Mouse (Mus musculus): Measurements from ENCODE around the gene Lgals1. TPM values are rescaled to one million over a fixed set of nuclear protein-coding genes. Genes with fewer than 3 reads are reported as not detected.
A peak's percentile ranks its signal among the peaks of the same experiment; 100 is the strongest.

Lgals1 gene
- total RNA-seq, 1 experiment from 2014 or later, result 561 TPM

DNA sequence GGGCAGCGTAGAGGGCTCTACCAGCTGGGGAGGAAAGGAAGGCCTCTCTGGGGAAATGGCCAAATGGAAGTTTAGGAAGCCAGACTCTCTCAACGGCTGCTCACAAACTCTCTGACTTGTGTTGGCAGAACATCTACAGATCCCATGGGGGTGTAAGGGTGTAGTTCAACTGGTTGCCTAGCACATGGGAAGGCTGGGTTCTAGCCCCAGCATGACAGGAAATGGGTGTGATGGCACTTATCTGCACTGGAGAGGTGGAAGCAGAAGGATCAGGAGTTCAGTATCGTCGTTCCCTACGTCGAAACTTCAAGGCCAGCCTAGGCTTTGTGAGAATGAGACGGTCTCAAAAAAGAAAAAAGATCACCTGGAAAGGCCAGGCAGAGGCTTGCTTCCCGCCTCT, 17.5 kb upstream of the Lgals1 start:
- no peak for DNase-seq

DNA sequence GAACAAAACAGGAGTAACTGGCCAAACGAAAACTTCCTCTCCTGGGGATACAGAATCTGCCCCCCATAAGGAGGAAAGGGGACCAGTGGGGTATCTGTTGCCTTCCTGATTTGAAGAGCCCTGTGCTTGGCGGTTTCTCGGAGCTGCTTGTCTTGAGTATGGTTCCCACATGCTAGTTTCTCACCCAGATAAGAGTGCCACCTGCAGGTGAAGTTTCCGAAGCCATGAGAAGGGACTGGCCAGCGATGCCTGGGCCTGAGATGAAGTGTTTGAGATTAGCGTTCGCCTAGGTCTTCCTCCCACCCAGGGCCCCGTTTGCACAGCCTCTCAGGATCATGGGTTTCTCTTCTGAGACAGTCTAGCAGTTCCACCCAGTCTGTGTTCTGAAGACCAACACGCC, 14.5 kb upstream of the Lgals1 start:
- peak; percentile 61 for DNase-seq

DNA sequence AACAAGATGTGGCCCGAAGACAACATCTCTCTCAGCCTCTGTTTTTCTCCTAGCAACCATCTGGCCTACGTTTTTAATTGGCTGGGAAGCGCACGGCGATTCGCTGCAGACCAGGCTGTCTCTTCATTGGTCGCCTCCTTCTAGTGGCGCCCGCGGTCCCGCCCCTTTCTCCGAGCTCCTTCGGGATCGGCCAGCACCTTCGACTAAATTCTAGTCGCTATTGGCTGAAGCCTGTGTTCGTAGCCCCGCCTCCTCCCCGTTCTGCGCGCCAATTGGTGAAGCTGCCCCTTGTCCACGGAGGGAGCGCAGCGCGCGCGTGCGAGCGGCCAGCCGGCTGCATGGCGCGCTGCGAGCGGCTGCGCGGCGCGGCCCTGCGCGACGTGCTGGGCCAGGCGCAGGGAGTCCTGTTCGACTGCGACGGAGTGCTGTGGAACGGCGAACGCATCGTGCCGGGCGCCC, 12.9 kb upstream of the Lgals1 start, which contains the start of gene Pdxp:
TSS of gene Pdxp (plus strand) at position 288 of the 459 bp plus-strand sequence.
- DNase-seq, result peak; percentile 97

DNA sequence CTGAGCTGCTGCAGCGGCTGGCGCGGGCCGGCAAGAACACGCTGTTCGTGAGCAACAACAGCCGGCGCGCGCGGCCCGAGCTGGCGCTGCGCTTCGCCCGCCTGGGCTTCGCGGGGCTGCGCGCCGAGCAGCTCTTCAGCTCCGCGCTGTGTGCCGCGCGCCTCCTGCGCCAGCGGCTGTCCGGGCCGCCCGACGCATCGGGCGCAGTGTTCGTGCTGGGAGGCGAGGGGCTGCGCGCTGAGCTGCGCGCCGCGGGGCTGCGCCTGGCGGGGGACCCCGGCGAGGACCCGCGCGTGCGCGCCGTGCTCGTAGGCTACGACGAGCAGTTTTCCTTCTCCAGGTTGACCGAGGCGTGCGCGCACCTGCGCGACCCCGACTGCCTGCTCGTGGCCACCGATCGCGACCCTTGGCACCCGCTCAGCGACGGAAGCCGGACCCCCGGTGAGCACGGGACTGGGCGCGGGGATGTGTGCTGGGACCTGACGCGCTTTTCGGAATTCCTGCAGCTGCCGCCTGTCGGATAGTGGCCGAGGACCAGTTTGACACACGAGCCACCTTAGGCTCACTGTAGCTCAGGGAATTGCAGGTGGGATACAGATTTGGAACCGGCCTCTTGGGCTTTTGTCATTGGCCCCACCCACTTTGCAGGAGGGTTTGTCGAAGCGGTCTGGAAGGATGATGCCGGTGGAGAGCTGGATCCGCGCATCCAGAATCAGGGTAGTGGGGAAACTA, 12.3 kb upstream of the Lgals1 start:
- DNase-seq, result no peak

DNA sequence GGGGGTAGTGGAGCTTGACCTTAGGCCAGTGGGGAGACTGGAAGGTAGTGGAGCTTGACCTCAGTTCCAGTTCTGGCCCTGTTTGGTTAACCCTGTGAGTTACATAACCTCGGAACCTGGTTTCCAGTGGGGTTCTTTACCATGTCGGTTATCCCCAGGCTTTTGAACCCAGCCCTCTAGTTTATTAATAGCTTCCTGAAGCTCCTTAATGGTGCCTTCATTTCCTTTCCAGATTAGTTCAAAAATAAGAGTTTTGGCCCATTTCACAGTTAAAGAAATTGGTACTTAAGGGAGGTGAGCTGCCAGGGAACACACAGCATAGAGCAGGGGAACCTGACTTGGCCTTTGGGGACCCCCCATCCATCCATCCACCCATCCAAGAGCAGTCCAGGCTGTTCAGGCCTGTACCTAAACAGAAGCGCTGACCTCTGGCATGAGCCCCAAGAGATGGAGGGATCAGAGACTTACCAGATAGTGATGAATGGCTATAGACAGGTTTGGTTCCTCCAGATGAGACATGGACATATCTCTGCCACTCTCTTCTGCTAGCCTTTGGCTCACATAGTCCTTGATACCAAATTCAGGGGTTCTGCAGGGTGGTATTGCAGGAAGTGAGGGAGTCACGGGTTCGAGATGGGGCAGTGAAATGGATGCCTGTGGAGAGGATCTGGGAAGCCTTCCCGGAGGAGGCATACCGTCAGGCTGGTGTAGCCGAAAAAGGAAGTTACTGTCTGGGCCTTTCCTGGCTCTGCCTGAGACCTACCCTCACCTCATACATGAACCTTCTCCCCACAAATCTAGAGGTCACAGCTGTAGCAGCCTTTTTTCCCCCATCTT, 11.5 kb upstream of the Lgals1 start:
- DNase-seq, result no peak

DNA sequence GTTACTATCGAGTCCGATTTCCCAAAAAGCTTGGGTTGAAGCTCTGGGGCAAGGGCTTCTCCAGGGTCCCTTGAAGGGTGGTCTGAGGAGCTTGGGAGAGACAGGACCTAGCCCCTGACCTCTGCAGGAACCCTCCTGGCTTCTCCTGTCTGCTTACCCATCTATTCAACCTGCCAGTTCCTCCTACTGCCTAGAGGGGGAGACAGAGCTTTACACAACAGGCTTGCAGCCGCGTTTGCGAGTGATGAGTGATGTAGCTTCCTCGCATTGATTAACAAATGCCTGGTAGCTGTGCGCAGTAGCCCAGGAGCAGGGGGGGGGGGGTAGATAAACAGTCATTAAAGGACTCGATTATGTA, 10.9 kb upstream of the Lgals1 start:
- DNase-seq, result peak; percentile 85

DNA sequence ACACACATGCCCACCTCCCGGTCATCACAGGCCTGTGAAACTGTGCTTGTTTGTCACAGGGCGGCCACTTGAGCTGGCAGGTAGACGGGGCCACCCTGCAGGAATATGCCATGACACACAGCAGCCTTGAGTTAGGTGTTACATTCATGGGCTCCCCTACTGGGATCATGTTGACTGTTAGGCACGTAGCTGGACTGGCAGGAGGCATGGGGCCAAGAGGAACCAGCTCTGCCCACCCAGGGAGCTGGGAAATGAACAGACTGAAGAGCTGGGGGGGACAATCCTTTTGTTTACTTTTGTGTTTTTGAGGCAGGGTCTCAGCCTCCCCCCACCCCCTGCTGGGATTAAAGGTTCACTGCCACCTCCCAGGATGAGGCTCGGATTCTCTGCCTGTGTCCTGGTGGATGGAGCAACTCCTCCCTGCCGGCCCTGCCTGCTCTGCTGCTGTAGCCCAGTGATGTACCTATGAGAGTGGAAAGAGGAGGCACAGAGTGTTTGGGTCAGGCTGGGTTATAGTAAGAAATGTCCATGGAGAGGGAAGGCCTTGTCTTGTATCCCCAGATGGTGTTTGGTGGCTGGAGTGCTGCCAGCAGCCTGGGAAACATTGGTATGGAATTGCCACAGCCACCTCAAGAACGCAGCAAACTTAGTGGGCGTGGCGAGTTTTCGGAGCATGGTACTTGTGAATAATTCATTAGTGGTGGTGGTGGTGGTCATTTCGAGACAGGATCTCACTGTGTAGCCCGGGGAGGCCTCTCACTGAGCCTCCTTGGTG, 10.3 kb upstream of the Lgals1 start:
- no peak for DNase-seq

DNA sequence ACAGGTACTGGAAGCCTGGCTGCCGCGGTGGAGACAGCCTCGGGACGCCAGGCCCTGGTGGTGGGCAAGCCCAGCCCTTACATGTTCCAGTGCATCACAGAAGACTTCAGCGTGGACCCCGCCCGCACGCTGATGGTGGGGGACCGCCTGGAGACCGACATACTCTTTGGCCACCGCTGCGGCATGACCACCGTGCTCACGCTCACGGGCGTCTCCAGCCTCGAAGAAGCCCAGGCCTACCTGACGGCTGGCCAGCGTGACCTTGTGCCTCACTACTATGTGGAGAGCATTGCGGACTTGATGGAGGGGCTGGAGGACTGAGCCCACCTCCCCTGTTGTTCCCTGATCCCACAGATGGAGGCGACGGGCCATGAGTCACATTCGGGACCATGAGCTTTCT, 8.4 kb upstream of the Lgals1 start:
- DNase-seq, result no peak

DNA sequence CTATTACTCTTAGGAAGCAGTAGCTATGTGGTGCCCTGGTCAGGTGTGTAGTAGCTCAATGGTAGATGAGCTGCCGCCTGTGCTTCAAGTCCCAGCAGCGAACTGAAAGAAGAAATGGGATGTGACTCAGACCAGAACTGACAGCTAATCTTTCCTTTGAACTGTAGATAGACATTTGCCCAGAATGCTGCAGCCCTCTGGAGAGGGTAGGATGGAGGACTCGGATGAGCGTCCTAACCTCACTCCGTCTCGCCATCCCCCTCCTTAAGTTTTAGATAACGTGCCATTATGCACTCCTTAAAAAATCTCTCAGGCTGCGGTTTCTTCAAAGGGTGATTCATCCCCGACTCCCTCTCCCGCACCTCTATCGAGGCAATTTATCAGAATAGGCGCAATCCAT, 6.6 kb upstream of the Lgals1 start:
- DNase-seq, result no peak

DNA sequence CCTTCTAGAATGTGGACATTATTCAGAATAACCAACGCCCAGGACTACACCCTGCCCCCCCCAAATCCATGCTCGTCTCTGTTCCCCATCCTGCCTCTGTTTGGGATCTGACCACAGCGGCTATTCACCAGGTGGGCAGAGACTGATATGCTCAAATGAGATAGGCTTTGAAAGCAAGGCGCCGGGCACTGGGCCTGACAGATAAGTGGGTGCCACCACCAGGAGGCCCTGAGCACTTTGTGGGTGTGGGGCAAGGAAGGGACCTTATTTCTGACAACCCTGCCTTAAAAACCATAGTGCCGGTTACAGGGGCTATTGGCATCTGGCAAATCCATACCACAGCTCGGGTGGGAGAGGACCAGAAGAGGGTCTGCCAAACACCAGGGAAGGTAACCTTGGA, 3.8 kb upstream of the Lgals1 start:
- no peak for DNase-seq

DNA sequence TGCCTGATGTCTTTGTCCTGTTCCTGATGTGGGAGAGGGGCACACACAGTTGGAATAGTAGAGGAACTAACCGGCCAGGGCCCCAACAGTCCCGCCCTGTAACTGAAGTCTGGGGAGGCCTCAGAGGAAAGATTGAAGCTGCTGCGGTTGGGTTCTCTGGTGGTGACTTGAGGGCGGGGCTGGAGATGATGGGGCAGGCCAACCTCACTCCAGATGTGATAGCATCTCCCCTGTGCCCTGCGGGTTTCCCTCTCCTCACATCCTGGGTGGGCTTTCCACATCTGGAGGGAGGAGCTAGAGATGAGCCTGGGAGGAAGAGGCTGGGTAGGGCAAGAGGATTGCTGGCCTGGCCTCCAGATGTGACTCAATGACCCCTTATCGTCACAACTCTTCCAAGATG, 2.9 kb upstream of the Lgals1 start:
- DNase-seq, result no peak

DNA sequence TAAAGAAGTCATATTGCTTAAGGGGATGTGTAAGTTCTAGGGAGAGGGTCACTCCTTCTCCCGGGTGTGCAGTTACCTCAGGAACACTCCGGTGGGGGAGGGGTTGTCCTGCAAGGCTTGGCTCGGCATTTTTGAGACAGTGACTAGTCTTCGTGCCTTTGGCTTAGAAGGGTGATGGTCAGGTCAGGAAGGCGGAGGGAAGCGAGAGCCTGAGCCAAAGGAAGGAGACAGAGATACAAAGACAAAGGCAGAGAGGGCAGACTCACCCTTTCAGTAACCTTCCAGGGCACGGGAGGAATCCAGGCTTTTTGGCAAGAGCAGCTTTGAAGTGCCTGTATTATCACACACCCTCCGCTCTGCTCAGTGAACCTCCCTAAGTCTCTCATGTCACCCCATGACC, 1.4 kb upstream of the Lgals1 start:
- peak; percentile 82 for DNase-seq

DNA sequence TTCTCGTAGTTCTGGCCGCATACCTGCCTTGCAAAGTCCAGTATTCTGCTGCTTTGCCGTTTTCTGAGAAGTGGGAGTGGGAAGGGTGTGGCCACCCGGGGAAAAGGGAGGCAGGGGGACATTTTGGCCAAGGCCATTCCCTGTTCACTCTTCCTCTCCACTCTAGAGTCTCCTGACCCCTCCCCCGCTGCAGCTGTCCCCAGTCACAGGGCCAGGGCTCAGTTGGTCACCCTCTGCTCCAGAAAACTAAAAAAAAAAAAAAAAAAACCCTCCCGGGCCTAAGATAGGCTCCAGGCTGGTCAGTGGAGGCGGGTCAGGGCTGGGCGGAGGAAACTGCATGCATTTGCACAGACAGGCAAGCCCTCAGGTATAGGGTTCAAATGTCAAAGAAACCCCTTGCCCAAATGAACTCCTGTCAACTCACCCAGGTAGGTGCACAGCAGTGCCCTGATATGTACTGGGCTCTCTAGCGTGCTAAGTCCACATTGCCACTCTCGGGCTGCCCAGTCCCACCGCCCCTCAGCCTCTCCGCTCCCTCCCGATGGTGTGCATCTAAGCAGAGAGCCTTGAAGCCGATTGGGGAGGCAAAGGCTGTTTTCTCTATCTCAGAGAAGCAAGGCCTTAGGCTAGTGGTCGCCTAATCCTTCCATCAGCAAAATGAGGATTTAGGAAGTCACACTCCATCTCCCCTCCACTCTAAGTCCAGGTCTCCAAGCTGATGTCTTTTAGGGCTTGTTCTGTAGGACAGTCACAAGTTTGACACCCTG, 679 bp downstream of the Lgals1 start:
- peak; percentile 74 for DNase-seq

DNA sequence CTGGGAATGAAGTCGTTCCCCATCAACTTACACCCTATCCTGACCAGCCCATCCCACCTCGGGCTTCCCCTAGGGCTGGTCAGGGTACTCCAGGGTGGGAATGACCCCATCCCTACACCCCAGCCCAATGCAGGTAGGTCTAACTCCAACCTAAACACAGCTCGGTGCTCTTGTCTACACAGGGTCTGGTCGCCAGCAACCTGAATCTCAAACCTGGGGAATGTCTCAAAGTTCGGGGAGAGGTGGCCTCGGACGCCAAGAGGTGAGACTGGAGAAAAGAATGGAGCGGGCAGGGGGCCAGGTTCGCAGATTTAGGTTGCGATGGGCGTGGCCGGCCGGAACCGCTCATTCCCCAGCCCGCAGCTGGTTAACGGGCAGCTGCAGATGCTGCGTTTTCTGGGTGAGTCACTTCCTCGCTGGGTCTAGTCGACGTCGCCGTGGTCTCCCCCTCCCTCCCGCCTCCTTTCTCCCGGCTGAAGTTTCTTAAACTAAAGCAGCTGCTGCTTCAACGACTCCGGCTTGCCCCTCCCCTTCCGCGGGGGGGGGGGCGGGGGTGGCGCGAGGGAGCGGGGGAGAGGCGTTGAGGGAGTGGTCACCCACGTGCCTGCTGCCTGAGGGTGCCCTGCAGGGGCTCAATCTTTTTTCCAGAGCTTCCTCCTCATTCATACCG, 1.4 kb downstream of the Lgals1 start:
- peak; percentile 86 for DNase-seq

DNA sequence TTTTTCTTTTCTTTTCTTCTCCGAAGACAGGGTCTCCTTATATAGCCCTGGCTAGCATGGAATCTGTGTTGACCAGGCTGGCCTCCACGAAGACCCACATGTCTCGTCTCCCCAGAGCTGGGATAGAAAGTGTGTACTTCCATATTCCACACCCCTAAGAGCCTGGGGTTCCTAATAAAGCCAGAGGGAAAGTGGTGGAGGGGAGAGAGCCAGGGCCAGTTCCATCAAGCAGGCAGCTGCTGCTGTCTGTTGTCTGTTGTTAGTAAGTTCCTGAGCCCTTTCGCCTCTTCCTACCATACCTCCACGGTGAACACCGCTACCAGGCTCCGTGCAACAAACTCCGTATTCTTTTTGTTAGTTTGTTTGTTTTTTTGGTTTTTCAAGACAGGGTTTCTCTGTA, 2.0 kb downstream of the Lgals1 start:
- no peak for DNase-seq

DNA sequence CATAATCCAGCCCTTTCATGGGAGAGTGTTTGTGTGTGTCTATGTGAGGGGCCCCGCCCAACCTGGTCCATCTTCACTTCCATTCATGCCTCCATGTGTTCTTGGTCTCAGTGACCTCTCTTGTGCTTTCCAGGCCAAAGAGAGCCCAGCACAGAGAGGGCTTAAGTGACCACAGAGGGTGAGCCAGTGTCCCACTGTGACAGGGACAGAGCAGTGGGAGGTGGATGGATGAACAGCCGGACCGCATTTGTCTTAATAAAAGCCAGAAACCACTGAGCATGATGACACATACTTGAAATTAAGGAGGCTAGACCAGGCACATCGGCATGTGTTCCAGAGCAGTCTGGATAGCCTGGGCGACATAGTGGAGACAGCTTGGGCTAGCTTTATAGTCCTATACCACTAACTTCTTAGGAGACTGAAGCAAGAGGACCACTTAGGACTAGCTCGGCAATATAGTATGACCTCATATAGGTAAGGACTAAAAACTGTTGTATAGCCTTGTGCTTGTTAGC, 3.7 kb downstream of the Lgals1 start:
- no peak for DNase-seq

DNA sequence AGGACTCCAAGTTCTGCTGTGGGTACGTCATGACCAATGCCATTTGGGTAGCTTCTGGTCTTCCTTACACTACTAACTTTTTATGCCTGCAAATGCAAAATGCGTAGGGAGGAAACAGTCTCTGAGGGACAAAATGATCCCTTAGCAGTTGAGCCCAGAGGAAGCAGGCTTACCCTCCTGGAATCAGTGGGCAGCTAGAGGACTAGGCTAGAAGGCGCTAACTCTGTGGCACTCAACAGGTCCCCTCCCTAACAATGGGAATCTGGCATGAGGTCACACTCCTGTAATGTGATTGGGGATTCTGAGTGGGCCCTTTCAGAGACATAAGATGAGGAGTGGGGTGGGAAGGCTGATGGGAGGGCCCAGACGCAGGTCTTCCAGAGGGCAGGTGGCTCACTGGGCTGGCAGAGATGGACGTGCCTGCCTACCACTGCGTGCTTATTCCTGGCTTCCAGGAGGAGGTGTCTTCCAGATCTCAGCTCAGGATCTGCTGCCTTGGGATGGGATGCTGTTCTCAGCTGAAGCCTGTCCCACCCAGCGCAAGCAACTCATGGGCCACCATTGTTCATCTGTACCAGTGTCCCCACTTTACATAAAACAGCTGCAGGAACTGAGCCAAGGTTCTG, 4.4 kb downstream of the Lgals1 start:
- DNase-seq, result no peak

DNA sequence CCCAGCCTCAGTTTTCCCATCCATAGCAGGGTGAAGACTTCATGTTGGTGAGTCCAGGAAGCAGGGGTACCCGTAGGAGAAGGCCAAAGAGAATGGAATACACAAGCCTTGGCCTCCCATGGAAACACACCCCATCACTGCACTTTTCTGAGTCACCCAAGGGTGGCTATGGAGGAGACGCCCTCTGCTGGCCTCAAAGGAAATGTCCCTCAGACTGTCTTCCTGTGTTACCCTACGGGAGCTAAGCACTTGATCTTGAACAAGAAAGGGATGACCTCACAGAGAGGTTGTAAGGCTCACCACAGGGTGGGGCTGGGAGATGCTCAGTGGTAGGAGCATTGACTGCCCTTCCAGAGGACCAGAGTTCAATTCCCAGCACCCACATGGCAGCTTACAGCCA, 5.1 kb downstream of the Lgals1 start:
- DNase-seq, result peak; percentile 84

DNA sequence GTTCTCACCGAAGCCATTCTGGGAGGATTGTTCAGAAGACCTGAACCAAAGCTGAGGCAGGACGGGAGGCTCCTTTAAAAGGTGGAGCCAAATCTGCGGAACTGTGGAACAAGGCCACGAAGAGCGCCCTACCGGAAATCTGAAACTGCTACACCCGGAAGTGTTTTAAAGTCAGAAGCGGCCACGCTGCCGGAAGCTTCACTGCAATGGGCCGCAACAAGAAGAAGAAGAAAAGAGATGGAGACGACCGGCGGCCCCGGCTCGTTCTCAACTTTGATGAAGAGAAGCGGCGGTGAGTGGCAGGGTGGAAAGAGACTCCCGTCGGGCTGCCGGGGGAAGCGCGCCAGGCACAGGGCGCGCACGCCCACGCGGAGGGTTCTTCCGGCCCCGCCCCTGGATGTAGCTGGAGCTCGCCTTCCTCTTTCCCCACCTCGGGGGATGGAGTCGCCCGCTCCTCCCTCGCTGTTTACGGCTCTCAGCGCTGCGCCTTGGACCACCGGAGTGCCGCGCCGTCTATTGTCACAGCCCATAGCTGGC, 8.3 kb downstream of the Lgals1 start, which contains the start of gene Nol12:
TSS of gene Nol12 (plus strand) at position 150 of the 537 bp plus-strand sequence.
- peak; percentile 87 for DNase-seq

DNA sequence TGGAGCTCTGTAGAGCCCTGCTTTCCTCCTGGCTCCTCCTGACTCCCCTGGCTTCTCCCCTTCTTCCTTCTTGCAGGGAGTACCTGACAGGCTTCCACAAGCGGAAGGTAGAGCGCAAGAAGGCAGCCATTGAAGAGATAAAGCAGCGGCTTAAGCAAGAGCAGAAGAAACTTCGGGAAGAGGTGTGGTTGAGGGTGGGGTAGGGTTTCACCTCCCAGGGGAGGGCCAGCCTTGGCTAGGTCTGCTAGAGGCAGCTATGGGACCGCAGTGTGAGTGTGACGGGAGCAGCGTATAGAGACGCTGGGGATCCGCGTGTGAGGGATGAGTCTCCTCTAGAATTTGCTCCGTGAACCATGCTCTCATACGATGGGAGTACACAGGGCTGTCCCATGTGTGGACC, 9.9 kb downstream of the Lgals1 start:
- DNase-seq, result no peak
